Mouse (Mus musculus): ENCODE results near the gene Ctnna2. TPM values are rescaled to one million over a fixed set of nuclear protein-coding genes. Genes with fewer than 3 reads are reported as not detected.

Gene Ctnna2
- polyA plus RNA-seq, 1 experiment, result not detected

GRCm38 (mm10) chr6:77742988-77743387 is 236.5 kb downstream of the Ctnna2 start:
- H3K27me3 ChIP-seq (replicated peaks), result no peaks in the 10 kb centered on the region
- H3K4me3 ChIP-seq (replicated peaks), result no peak overlapping the region
- TF ChIP-seq FLI1 (IDR thresholded peaks at IDR 0.05; ENCODE audit: low read length), result no peak
- no peak for TF ChIP-seq GATA1 (IDR thresholded peaks at IDR 0.05; ENCODE audit: borderline replicate concordance, low read length)
- H3K4me1 ChIP-seq, result no peaks in the 10 kb centered on the region
- H3K36me3 ChIP-seq (replicated peaks; ENCODE audit: low read length), result no peaks in the 10 kb centered on the region
- H3K9me3 ChIP-seq, result no peaks in the 10 kb centered on the region

GRCm38 (mm10) chr6:77738640-77739039 is 240.9 kb downstream of the Ctnna2 start:
- H3K36me3 ChIP-seq (replicated peaks; ENCODE audit: low read length), result no peaks in the 10 kb centered on the region
- H3K4me1 ChIP-seq, result no peaks in the 10 kb centered on the region
- H3K27me3 ChIP-seq (replicated peaks), result no peaks in the 10 kb centered on the region
- H3K4me3 ChIP-seq (replicated peaks), result no peak overlapping the region
- TF ChIP-seq FLI1 (IDR thresholded peaks at IDR 0.05; ENCODE audit: low read length) (no peak), GATA1 (IDR thresholded peaks at IDR 0.05; ENCODE audit: borderline replicate concordance, low read length) (no peak)
- no peaks in the 10 kb centered on the region for H3K9me3 ChIP-seq

- Histone ChIP-seq H3K36me3 (replicated peaks; ENCODE audit: low read length) (no peaks in the 10 kb centered on the region), H3K9me3 (no peaks in the 10 kb centered on the region), H3K27me3 (replicated peaks) (no peaks in the 10 kb centered on the region), H3K4me3 (replicated peaks) (no peak overlapping the region), H3K4me1 (no peaks in the 10 kb centered on the region)
- TF ChIP-seq GATA1 (IDR thresholded peaks at IDR 0.05; ENCODE audit: borderline replicate concordance, low read length) (no peak), FLI1 (IDR thresholded peaks at IDR 0.05; ENCODE audit: low read length) (no peak)
Observed at GRCm38 (mm10) chr6:77724952-77725299, 254.6 kb downstream of the Ctnna2 start.

- Histone ChIP-seq H3K4me1 (no peaks in the 10 kb centered on the region), H3K27me3 (replicated peaks) (no peaks in the 10 kb centered on the region), H3K36me3 (replicated peaks; ENCODE audit: low read length) (no peaks in the 10 kb centered on the region), H3K4me3 (replicated peaks) (no peak overlapping the region), H3K9me3 (no peaks in the 10 kb centered on the region)
- TF ChIP-seq FLI1 (IDR thresholded peaks at IDR 0.05; ENCODE audit: low read length) (no peak), GATA1 (IDR thresholded peaks at IDR 0.05; ENCODE audit: borderline replicate concordance, low read length) (no peak)
Observed at GRCm38 (mm10) chr6:77724042-77724951, 255.2 kb downstream of the Ctnna2 start.

GRCm38 (mm10) chr6:77694093-77694492 is 285.4 kb downstream of the Ctnna2 start:
- TF ChIP-seq GATA1 (IDR thresholded peaks at IDR 0.05; ENCODE audit: borderline replicate concordance, low read length), result no peak
- no peak for TF ChIP-seq FLI1 (IDR thresholded peaks at IDR 0.05; ENCODE audit: low read length)

GRCm38 (mm10) chr6:77687173-77687572 is 292.3 kb downstream of the Ctnna2 start:
- Histone ChIP-seq H3K36me3 (replicated peaks; ENCODE audit: low read length) (no peaks in the 10 kb centered on the region), H3K9me3 (no peaks in the 10 kb centered on the region), H3K27me3 (replicated peaks) (no peaks in the 10 kb centered on the region), H3K4me3 (replicated peaks) (no peak overlapping the region), H3K4me1 (no peaks in the 10 kb centered on the region)
- TF ChIP-seq FLI1 (IDR thresholded peaks at IDR 0.05; ENCODE audit: low read length), result no peak
- no peak for TF ChIP-seq GATA1 (IDR thresholded peaks at IDR 0.05; ENCODE audit: borderline replicate concordance, low read length)

More at GRCm38 (mm10) chr6:77694093-77694492, 285.4 kb downstream of the Ctnna2 start:
- Histone ChIP-seq H3K27me3 (replicated peaks) (no peaks in the 10 kb centered on the region), H3K4me1 (no peaks in the 10 kb centered on the region), H3K4me3 (replicated peaks) (no peak overlapping the region), H3K9me3 (no peaks in the 10 kb centered on the region), H3K36me3 (replicated peaks; ENCODE audit: low read length) (no peaks in the 10 kb centered on the region)

- Histone ChIP-seq H3K27me3 (replicated peaks) (no peaks in the 10 kb centered on the region), H3K9me3 (no peaks in the 10 kb centered on the region), H3K4me3 (replicated peaks) (no peak overlapping the region), H3K4me1 (no peaks in the 10 kb centered on the region), H3K36me3 (replicated peaks; ENCODE audit: low read length) (no peaks in the 10 kb centered on the region)
- no peak for TF ChIP-seq GATA1 (IDR thresholded peaks at IDR 0.05; ENCODE audit: borderline replicate concordance, low read length)
- no peak for TF ChIP-seq FLI1 (IDR thresholded peaks at IDR 0.05; ENCODE audit: low read length)
Observed at GRCm38 (mm10) chr6:77650127-77650526, 329.4 kb downstream of the Ctnna2 start.

- Histone ChIP-seq H3K36me3 (replicated peaks; ENCODE audit: low read length) (no peaks in the 10 kb centered on the region), H3K9me3 (no peaks in the 10 kb centered on the region), H3K4me1 (no peaks in the 10 kb centered on the region), H3K27me3 (replicated peaks) (no peaks in the 10 kb centered on the region), H3K4me3 (replicated peaks) (no peak overlapping the region)
- TF ChIP-seq GATA1 (IDR thresholded peaks at IDR 0.05; ENCODE audit: borderline replicate concordance, low read length) (no peak), FLI1 (IDR thresholded peaks at IDR 0.05; ENCODE audit: low read length) (no peak)
Observed at GRCm38 (mm10) chr6:77644591-77644990, 334.9 kb downstream of the Ctnna2 start.

- no peaks in the 10 kb centered on the region for H3K36me3 ChIP-seq (replicated peaks; ENCODE audit: low read length)
- H3K4me3 ChIP-seq (replicated peaks), result no peak overlapping the region
- no peaks in the 10 kb centered on the region for H3K4me1 ChIP-seq
- no peak for TF ChIP-seq GATA1 (IDR thresholded peaks at IDR 0.05; ENCODE audit: borderline replicate concordance, low read length)
- no peak for TF ChIP-seq FLI1 (IDR thresholded peaks at IDR 0.05; ENCODE audit: low read length)
- H3K9me3 ChIP-seq, result no peaks in the 10 kb centered on the region
- H3K27me3 ChIP-seq (replicated peaks), result no peaks in the 10 kb centered on the region
Observed at GRCm38 (mm10) chr6:77638784-77639183, 340.7 kb downstream of the Ctnna2 start.

GRCm38 (mm10) chr6:77633997-77634396 is 345.5 kb downstream of the Ctnna2 start:
- TF ChIP-seq FLI1 (IDR thresholded peaks at IDR 0.05; ENCODE audit: low read length), result no peak
- TF ChIP-seq GATA1 (IDR thresholded peaks at IDR 0.05; ENCODE audit: borderline replicate concordance, low read length), result no peak
- H3K4me3 ChIP-seq (replicated peaks), result no peak overlapping the region

More at GRCm38 (mm10) chr6:77633997-77634396, 345.5 kb downstream of the Ctnna2 start:
- H3K36me3 ChIP-seq (replicated peaks; ENCODE audit: low read length), result no peaks in the 10 kb centered on the region
- H3K27me3 ChIP-seq (replicated peaks), result no peaks in the 10 kb centered on the region
- no peaks in the 10 kb centered on the region for H3K4me1 ChIP-seq
- H3K9me3 ChIP-seq, result no peaks in the 10 kb centered on the region
